Mouse (Mus musculus) E14TG2a.4 (cell line): ENCODE measurements around the gene Dnah2.

Experiments
- CTCF ChIP-seq: conservative IDR thresholded peaks from 2 replicates; pipeline ENCODE4 v1.5.1; 2014; ENCODE audit warnings: low read length
- NANOG ChIP-seq: IDR thresholded peaks from 2 replicates; pipeline ENCODE4 v1.6.1; 2014; ENCODE audit warnings: borderline replicate concordance, low read length, mixed read lengths

DNA sequence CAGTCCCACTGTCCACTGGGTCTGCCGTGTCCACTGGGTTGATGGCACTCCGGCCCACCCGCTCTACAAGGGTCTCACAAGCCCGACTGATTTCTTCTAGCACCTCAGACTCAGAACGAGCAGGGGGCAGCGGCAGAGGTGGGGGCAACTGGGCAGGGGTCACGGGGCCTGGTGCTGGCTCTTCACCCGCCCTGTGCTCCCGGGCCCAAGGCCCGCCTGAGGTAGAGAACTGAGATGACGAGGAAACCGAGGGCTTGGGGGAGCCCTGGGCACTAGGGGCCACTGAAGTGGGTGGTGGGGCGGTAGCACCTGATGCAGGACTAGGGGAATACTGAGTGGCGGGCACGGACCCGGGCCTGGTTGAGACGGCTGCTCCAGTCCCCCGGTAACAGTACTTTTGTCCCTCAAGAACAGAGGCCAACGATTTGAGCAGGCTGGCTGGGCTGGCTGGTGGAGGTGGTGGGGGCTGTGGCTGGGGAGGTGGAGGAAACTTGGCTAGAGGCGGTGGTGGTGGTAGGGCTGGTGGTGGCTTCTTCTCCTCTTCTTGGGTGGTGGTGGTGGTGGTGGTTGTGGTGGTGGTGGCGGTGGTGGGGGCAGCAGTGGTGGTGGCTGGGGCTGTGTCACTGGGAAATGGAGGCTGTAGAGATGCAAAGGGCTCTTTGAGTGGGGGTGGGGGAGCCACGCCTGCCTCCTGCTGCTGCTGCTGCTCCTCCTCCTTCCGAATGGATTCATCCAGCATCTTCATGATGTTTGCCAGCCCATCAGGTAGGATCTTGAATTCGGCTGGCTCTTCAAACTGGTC lies 144.1 kb downstream of the Dnah2 start:
- TF ChIP-seq CTCF, result no peak
- TF ChIP-seq NANOG, result no peak
